Mouse (Mus musculus) c-Kit-negative CD71-positive TER-119-positive erythroid progenitor cells, embryonic 14.5 days (primary cell): ENCODE measurements around the gene Lenep.

Experiments used
- DNase-seq: peaks from one replicate; pipeline ENCODE4 v3.0.0-alpha.2; 2013; ENCODE audit warnings: low read depth, low spot score

Lenep gene

DNA sequence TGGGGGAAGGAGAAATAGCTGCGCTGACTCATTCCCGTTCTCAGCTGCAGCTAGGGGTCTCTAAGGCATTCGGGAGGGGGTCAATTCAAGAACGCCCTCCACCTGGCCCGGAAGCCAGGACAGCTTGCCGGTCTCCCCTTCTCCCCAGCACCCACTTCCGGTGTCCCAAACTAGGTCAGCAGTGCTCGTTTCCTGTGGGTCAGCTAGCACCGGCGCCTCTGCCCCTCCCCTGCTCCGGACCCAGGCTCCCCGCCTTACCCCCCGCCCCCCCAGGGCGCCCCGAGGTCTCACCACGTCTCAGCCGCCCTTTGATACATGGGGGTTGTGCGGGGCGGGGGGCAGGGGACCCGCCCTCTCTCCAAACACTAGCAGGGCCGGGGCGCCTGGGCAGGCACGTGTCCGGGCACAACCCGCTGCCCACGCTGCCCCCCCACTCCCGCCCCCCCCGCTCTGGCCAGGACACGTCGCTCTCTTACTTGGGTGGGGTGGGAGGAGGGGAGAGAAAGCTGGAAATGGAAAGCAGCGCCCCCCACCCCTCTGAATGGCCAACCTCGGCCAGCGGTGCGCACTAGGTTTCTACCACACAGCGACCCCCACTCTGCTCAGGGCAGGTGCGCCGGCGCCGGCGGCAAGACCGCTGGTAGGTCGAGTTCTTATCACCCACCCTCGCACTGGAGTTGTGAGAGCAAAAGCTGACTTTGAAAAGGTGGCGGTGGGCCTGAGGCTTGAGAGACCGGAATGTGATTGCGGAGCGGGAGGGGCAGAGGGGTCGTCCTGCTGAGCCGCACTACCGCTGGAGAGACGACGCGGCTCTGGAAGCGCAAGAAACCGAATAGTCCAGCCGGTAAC is 10.7 kb downstream of the Lenep start:
- DNase-seq, result no peak

DNA sequence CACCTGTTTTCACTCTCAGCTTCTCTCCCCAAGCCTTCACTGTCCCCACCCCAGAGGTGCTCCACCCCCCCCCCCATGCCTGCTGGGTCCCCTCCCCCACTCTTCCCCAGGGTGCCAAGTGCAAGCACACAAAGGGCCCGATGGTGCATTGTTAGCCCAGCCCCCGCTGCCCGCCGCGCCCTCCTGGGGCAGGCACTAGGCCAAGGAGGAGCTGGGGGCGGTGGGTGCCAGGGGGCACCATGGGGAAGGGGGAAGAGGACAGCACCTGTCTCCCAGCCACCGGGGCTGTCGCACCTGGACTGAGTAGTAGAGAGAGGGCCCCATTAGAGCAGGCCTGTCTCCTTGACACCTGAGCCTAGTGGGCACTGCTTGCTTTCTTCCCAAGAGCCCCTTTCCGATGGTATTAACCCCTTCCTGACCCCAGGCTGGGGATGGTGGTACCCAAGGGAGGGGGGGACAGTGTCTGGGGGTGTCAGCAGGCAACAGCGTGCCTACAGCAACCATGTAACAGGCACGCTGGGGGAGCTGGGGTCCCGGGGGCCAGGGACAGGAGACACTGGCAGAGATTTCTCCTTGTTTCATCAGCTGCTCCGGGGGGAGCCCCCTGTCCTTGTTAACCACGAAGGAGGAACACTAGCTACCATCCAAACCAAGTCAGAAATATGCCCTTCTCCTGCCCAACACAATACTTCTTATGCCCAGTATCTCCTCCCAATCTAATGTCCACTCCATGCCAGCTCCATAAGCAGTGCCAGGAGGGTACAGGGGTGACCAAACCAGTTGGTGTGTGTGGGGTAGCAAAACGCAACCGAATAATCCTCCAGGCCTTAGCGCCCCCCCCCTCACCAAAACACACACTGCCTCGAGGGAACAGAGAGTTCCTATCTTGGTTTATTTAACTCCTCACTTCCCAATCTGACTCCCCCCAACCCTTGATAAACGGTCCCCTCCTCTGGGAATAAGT is 11.6 kb downstream of the Lenep start:
- no peak for DNase-seq

- DNase-seq, result no peak
Measured at GRCm38 (mm10) chr3:89390111-89390515, 12.5 kb downstream of the Lenep start.

DNA sequence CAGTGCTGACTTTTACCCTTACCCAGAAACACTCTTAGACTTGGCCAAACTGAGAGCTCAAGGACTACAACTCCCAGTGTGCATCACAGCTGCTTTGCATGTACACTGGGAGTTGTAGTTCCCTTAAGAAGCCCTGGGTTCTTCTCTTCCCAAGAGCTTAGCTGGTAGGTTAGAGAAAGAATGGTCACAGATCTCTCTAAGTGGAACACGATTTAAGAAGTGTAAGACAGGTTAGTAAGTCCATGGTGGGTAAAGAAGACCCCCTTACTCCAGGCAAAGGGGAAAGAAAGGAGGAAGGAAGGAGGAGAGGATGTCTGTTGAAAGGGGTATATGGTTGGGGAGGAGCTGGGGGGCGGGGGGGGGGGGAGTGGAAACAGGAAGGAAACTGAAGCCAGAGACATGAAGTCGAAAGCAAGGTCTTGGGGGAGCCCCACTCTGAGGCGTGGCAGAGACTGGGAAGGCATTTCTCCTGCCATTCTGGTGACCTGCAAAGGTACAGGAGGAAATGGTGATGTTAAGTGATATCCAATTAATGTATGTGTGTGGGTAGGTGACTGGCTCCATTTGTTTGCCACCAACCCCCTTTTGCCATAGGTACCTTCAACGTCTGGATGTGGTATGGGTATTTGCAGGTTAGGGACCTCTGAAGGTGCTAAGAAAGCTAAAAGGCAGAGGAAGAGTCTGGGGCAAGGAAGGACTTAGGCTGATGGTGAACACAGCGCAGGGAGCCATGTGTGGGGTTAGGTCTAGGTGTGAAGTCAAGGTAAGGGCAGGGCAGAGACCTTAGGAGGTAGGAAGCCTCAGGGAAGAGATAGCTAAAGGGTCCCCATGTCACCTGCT is 13.5 kb downstream of the Lenep start:
- no peak for DNase-seq

DNA sequence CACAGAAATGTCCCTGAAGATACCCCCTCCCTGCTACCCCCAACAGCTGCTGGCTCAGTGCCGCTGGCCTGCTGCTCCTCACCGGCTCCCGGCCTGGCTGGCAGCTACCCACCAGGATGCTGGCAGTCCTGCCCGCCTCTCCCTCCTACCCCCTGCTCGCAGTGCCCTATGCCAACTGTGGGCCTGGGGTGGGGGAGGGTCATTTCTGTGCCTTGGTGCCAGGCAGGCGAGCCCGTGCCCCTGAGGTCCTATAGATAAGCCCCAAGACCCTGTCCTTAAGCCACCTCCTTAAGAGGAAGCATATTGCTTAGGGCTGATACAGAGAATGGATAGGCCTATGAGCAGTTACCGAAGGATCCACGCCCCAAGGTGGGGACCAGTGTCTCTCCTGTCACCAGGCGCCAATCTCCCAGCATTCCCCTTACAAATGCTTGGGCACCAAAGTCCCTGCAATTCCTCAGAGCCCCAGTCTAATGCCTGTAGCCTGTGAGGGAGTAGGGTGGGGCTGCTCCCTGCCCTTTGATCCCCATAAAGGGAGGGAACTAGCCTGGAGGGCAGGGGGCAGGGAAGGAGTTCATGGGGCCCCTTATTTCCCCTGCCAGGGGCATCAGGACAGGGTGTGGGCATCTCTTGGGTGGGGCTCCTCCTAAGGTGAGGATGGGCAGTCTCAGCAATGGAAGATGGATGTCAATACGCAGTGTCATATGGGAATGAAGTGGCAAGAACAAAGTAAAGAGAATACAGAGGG is 14.3 kb downstream of the Lenep start:
- no peak for DNase-seq

DNA sequence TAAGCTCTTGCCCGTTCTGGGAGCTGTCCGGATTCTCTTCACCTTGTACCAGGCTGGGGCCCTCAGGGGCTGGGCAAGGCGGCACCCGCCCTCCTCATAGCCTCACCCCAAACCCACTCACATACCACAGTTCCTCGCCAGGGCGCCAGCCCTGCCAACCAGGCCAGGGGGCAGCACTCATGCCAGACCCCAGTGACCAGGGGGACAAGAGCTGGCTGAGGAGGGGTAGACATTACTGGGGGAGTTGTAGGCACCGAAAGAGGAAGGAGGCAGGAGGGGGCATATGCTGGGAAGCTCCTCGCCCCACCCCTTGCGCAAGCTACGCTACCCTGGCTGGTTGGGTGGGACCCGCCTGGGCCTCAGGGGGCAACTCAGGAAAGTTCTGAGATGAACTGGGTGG is 15.0 kb downstream of the Lenep start:
- DNase-seq, result no peak

- no peak for DNase-seq
Measured at GRCm38 (mm10) chr3:89386438-89387420, 15.9 kb downstream of the Lenep start.

DNA sequence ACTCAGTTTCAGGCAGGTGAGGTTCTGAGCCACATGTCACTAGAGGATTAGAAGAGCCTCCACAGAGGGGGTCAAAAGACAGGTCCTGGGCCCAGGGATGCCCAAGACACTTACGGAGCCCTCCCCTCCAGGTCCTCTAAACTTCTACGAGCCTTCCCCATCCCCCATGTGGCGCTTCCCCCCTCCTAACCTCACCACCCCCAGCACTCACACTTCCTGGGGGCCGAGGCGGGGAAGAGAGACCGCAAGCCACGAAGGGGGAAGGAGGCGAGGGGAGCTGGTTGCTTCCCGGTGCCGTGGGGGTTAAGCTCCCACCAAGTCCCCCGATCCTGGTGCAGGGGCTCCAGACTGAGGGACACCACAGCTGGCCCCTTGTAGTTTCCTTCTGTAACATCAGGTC is 17.1 kb downstream of the Lenep start:
- no peak for DNase-seq

DNA sequence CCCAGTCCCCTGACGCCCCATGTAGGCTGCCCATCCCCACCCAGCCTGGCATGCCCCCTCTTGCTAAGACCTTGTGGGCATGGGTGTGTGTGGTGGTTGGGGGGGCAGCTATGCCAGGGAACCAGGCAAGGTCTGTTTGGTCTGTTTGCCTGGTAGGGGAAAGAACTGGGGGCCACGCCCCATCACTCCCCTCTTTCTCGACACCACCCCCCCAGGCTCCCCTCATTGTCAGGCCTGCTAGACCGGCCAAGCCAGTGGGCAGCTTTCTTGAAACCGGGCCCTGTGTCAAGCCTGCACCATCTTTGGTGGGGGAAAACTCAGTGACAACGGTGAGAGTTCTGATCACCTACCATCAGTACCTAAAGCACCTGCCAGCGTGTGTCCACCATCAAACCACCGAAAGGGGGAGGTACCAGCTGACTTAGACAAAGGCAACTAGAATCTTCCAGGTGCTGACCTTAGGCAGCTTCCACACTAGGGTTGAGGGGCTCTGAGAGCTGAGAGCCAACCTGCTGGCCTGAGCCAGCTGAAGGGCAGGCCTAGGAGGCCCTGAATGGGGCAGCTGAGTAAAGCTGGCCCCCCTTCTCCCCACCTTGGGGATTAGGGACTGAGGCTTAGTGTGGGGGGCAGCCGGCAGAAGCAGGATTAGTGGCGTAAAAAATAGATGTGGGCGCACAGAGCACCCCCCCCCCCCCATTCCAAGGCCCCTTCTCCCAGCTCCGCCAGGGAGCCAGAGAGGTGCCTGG is 18.1 kb downstream of the Lenep start:
- no peak for DNase-seq

DNA sequence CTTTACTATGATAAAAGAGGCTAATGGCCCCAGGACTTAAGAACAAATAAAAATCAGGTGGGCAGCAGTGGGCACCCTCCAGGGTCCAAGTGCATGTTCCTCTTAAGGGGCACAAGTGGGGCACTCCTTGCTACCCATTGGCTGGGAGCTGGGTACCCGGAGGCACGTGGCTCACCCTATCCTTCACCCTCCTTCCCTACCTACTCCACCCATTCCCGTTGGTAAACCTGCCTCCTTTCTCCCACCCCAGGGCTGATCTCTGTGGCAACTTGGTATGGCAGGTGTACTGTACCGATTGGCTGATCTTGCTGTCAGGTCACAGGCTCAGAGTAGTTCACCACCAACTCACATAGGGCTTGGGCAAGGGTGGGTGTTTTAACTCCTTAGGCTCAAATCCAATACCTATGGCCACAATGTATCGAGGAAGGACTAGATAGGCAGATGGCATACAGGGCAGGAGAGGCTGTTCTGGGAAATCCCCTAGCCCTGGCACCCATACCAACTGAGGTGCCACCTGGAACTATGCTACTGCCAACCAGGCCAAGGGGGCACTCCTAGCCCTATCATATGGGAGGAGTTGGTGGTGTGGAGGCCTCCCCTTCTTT is 18.8 kb downstream of the Lenep start:
- DNase-seq, result no peak

DNA sequence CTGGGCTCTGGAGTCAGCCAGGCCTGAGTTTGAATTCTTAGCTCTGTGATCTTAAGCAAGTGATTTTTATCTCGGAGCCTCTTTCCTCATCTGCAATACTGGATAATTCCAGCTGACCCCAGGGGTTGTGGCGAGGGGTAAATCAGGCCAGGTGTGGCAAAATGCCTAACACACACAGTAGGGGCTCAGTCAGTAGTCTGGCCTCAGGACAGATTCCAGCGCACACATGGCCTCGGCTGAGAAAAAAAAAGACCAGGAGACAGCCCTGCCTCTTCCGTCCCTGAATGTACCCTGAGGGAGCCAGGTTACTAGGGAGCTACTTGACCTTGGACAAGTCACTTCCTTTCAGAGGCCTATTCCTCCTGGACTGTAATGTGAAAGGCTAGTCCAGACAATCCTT is 19.6 kb downstream of the Lenep start:
- no peak for DNase-seq

DNA sequence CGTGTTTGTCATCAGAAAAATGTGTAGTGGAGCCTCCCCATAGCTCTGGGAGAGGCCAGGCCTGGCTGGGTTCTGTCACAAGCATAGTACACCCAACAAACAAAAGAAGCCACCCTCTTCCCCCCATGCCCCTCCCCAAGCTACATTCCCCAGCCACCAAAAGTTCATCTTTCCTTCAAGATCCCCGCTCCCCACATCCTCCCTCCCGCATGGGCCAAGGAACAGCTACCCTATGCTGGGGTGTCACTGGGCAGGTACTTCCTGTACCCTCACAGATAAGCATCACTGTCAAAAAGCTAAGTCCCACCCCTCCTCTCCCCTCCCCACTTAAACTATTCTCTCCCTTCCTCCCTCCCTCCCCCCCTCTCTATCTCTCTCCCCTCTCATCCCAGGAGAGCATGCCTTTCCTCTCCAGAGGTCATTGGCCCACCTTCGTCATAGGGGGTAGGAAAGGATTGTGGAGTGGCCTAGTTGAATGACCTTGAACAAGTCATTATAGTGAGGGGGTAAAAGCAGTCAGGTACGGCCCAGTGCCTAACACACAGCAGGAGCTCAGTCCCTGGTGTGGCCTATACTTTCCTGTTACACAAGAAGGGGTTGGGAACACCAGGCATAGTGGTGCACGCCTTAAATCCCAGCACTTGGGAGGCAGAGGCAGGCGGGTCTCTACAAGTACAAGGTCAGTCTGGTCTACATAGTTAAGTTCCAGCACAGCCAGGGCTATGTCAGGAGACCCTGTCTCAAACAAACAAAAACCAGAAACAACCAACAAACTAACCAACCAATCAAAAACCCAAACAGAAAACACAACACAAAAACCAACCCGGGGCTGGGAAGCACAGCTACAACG is 20.3 kb downstream of the Lenep start:
- DNase-seq, result no peak

GRCm38 (mm10) chr3:89381233-89381632 is 21.4 kb downstream of the Lenep start:
- DNase-seq, result no peak

DNA sequence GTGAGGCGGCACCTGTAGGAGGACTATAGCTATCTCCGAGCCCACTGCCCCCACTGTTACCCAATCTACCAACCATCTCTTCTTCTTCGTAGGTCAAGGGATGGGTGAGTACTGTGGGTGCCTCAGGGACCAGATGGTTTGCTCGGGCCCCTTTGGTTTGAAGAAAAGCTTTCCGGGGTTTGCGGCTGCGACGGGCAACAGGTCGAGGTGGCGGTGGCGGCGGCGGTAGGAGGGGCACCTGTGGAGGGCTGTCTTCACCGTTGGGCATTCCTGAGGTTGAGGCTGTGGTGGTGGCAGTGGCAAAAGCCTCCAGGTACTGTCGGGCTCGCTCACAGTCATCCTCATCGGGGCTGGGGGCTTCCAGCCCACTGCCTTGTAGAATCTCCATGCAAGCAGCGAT is 21.9 kb downstream of the Lenep start:
- no peak for DNase-seq

DNA sequence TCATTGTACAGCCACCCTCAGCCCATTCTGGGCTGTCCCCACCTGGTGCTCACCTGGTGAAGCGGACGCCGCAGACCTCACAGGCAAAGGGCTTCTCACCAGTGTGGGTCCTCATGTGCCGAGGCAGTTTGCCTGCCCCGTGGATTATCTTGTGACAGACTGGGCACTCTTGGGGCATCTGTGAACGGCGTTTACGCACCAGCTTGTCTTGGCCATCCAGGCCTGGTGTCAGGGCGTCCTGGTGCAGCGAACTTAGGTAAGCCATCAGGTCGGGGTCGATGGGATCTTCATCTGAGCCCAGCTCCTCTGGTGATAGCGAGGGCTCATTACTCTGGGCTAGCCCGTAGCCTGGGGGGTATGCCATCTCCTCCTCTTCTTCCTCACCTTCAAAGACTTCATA is 22.3 kb downstream of the Lenep start:
- no peak for DNase-seq

- no peak for DNase-seq
Measured at GRCm38 (mm10) chr3:89379388-89380131, 23.0 kb downstream of the Lenep start.
